Mouse (Mus musculus) lung, embryonic 14.5 days (tissue): ENCODE measurements around the gene Atad1. TPM values are rescaled to one million over a fixed set of nuclear protein-coding genes. Genes with fewer than 3 reads are reported as not detected.

Experiments used
- ATAC-seq: fragments of 200-750 bp; cut with Nextera tagmentation; 2 replicates; pipeline ENCODE4 v1.8.0; 2017; ENCODE audit warnings: mild to moderate bottlenecking, moderate TSS enrichment, moderate library complexity; ENCODE audit not compliant: insufficient read depth
- DNase-seq: peaks from one replicate; pipeline ENCODE4 v3.0.0-alpha.2; 2015
- H3K27ac ChIP-seq: fragments of 300-500 bp; sonication (generic); 2 replicates; pipeline ENCODE4 v1.5.1; 2014; ENCODE audit warnings: low read depth, mild to moderate bottlenecking, moderate library complexity
- H3K27me3 ChIP-seq: fragments of 300-500 bp; sonication (generic); 2 replicates; pipeline ENCODE4 v1.6.1; 2014; ENCODE audit warnings: low read length, control low read depth; ENCODE audit not compliant: insufficient read depth
- H3K36me3 ChIP-seq: fragments of 300-500 bp; sonication (generic); 2 replicates; pipeline ENCODE4 v1.6.1; 2014; ENCODE audit warnings: control low read depth; ENCODE audit not compliant: insufficient read depth
- H3K4me1 ChIP-seq: fragments of 300-500 bp; sonication (generic); 2 replicates; pipeline ENCODE4 v1.6.1; 2014; ENCODE audit warnings: antibody characterized with exemption, control low read depth; ENCODE audit not compliant: insufficient read depth
- H3K4me2 ChIP-seq: fragments of 300-500 bp; sonication (generic); 2 replicates; pipeline ENCODE4 v1.6.1; 2014; ENCODE audit warnings: mild to moderate bottlenecking
- H3K4me3 ChIP-seq: fragments of 300-500 bp; sonication (generic); 2 replicates; pipeline ENCODE4 v1.5.1; 2014; ENCODE audit warnings: low read depth, low read length
- H3K9ac ChIP-seq: fragments of 300-500 bp; sonication (generic); 2 replicates; pipeline ENCODE4 v1.6.1; 2014
- H3K9me3 ChIP-seq: fragments of 300-500 bp; sonication (generic); 2 replicates; pipeline ENCODE4 v1.6.1; 2016; ENCODE audit warnings: low read depth, low read length, control low read depth
- CTCF ChIP-seq: IDR thresholded peaks from 2 replicates; pipeline ENCODE4 v1.5.1; 2016; ENCODE audit warnings: antibody characterized with exemption, low read depth
- WGBS: fragments of 180-500 bp; shearing (Covaris S2); extraction: QIAGEN DNeasy Blood & Tissue Kit; methylation state at CpG from one replicate; pipeline ENCODE4 v1.1.7; 2014; 5-methylcytosine and 5-hydroxymethylcytosine counted together
- polyA plus RNA-seq: library from polyadenylated mRNA; unstranded; fragments of >200 nt; fragmentation: Nextera tagmentation; extraction: Ambion mirVana; gene quantifications from 2 replicates; pipeline ENCODE4 v1.2.1, GENCODE M21; 2014

The Atad1 gene
- polyA plus RNA-seq, 1 experiment from 2014 or later: 67.6 TPM

DNA sequence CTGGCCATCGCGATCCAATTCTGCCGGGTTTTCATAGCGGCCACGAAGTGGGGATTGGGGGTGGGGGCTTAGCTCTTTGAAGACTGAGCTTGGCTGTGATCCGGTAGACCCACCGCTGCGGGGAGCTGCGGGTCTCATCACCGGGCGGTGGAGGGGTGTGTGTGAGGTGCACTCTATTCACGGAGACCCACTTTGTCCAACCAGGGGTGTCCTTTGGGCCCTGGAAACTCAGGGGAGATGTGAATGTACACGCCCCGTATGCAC, 17.0 kb upstream of the Atad1 start:
- Histone ChIP-seq H3K9ac (peak overlapping the region; percentile 79), H3K27me3 (no peaks in the 10 kb centered on the region), H3K27ac (peak overlapping the region; percentile 94), H3K4me1 (peaks cover 4% of the 10 kb centered on the region; the same call in 1 of the 2 replicates), H3K4me3 (peak overlapping the region; percentile 99), H3K36me3 (0 out of 2 replicates have a peak, but pooled peaks cover 3% of the 10 kb centered on the region), H3K4me2 (peak overlapping the region; percentile 93), H3K9me3 (no peaks in the 10 kb centered on the region)
- under 1% methylated on average over 14 of the region's 14 CpGs for WGBS
- no peak for TF ChIP-seq CTCF
- DNase-seq (no peak), ATAC-seq (peak; percentile 54)

- Histone ChIP-seq H3K27me3 (no peaks in the 10 kb centered on the region), H3K9me3 (no peaks in the 10 kb centered on the region), H3K36me3 (0 out of 2 replicates have a peak, but pooled peaks cover 3% of the 10 kb centered on the region), H3K4me2 (peak overlapping the region; percentile 93), H3K4me3 (peak overlapping the region; percentile 99), H3K4me1 (peaks cover 4% of the 10 kb centered on the region; the same call in 1 of the 2 replicates), H3K27ac (peak overlapping the region; percentile 94), H3K9ac (peak overlapping the region; percentile 79)
- DNase-seq (peak; percentile 99), ATAC-seq (peak; percentile 79)
- peak; percentile 34 for TF ChIP-seq CTCF
- WGBS: under 1% methylated on average over 53 of the region's 53 CpGs
Measured at GRCm38 (mm10) chr19:32755792-32756635, 16.4 kb upstream of the Atad1 start.

- no peaks in the 10 kb centered on the region for H3K4me1 ChIP-seq
- H3K4me3 ChIP-seq: peak overlapping the region; percentile 99
- WGBS: 6% methylated on average over 12 of the region's 12 CpGs
- peak overlapping the region; percentile 79 for H3K9ac ChIP-seq
- H3K27ac ChIP-seq: peak overlapping the region; percentile 94; the same call in 1 of the 2 replicates
- H3K27me3 ChIP-seq: no peaks in the 10 kb centered on the region
- TF ChIP-seq CTCF: no peak
- ATAC-seq (no peak), DNase-seq (peak; percentile 28)
- no peaks in the 10 kb centered on the region for H3K9me3 ChIP-seq
- peak overlapping the region; percentile 93 for H3K4me2 ChIP-seq
- no peaks in the 10 kb centered on the region for H3K36me3 ChIP-seq
Measured at GRCm38 (mm10) chr19:32755104-32755791, 15.7 kb upstream of the Atad1 start.

GRCm38 (mm10) chr19:32754188-32755000, 14.8 kb upstream of the Atad1 start:
- no peak for TF ChIP-seq CTCF
- H3K4me3 ChIP-seq: no peak overlapping the region
- H3K36me3 ChIP-seq: no peaks in the 10 kb centered on the region
- H3K27ac ChIP-seq: no peak overlapping the region
- ATAC-seq (no peak), DNase-seq (no peak)
- no peaks in the 10 kb centered on the region for H3K27me3 ChIP-seq
- 29% methylated on average over 15 of the region's 15 CpGs for WGBS
- H3K4me1 ChIP-seq: no peaks in the 10 kb centered on the region
- no peak overlapping the region for H3K9ac ChIP-seq
- peak overlapping the region; percentile 93; the same call in 1 of the 2 replicates for H3K4me2 ChIP-seq
- no peaks in the 10 kb centered on the region for H3K9me3 ChIP-seq

GRCm38 (mm10) chr19:32753386-32753785, 13.8 kb upstream of the Atad1 start:
- Histone ChIP-seq H3K4me2 (no peak overlapping the region), H3K36me3 (no peaks in the 10 kb centered on the region), H3K27me3 (no peaks in the 10 kb centered on the region), H3K27ac (no peak overlapping the region), H3K4me1 (no peaks in the 10 kb centered on the region), H3K9ac (no peak overlapping the region), H3K9me3 (no peaks in the 10 kb centered on the region), H3K4me3 (no peak overlapping the region)
- ATAC-seq (no peak), DNase-seq (no peak)
- no peak for TF ChIP-seq CTCF
- 79% methylated on average over 3 of the region's 3 CpGs for WGBS

DNA sequence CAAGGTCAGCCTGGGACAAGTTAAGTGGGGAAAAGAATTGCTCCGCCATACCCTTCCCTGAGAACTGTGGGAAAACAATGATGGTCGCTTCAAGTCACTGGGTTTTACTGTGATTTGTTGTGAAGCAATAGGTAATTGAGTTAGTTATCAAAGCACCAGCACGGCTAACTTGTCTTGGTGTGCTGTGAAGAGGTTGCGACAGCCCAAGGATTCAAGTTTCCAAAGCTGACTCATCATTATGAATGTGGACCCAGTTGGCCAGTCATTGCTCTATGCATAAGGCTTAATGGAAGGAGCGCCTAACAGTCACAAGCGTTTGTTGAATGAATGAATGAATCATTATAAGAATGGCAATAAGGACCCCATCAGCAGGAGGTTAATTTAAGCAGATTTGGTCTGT, 12.8 kb upstream of the Atad1 start:
- no peak for TF ChIP-seq CTCF
- H3K9ac ChIP-seq: no peak overlapping the region
- H3K4me2 ChIP-seq: no peak overlapping the region
- no peak overlapping the region for H3K4me3 ChIP-seq
- H3K9me3 ChIP-seq: no peaks in the 10 kb centered on the region
- no peaks in the 10 kb centered on the region for H3K4me1 ChIP-seq
- ATAC-seq (no peak), DNase-seq (no peak)
- no peaks in the 10 kb centered on the region for H3K36me3 ChIP-seq
- H3K27ac ChIP-seq: no peak overlapping the region
- no peaks in the 10 kb centered on the region for H3K27me3 ChIP-seq
- 86% methylated on average over 6 of the region's 6 CpGs for WGBS
